Mouse (Mus musculus) E14TG2a.4 (cell line): ENCODE measurements around the gene Apip.

Experiments
- H3K27me3 ChIP-seq: 2 replicates; pipeline ENCODE4 v1.6.1; 2014; ENCODE audit warnings: low read length, control low read depth; ENCODE audit not compliant: insufficient read depth
- H3K36me3 ChIP-seq: 2 replicates; pipeline ENCODE4 v1.6.1; 2014; ENCODE audit warnings: low read length, control low read depth; ENCODE audit not compliant: insufficient read depth
- H3K4me1 ChIP-seq: replicated peaks from 2 replicates; pipeline ENCODE4 v1.6.1; 2014; ENCODE audit warnings: low read depth, low read length, control low read depth
- H3K4me3 ChIP-seq: replicated peaks from 2 replicates; pipeline ENCODE4 v1.5.1; 2014; ENCODE audit warnings: mild to moderate bottlenecking, low read length
- H3K9me3 ChIP-seq: 2 replicates; pipeline ENCODE4 v1.6.1; 2014; ENCODE audit warnings: low read length, control low read depth
- CTCF ChIP-seq: conservative IDR thresholded peaks from 2 replicates; pipeline ENCODE4 v1.5.1; 2014; ENCODE audit warnings: low read length
- NANOG ChIP-seq: IDR thresholded peaks from 2 replicates; pipeline ENCODE4 v1.6.1; 2014; ENCODE audit warnings: borderline replicate concordance, low read length, mixed read lengths
- POU5F1 ChIP-seq: IDR thresholded peaks from 2 replicates; pipeline ENCODE4 v1.6.1; 2014; ENCODE audit warnings: low read length, borderline replicate concordance

Gene Apip

GRCm38 (mm10) chr2:103084451-103084850 is 11.0 kb downstream of the Apip start:
- TF ChIP-seq CTCF (peak; percentile 58), POU5F1 (no peak), NANOG (no peak)
- no peak overlapping the region for H3K4me3 ChIP-seq

GRCm38 (mm10) chr2:103085633-103086032 is 12.2 kb downstream of the Apip start:
- H3K9me3 ChIP-seq: no peaks in the 10 kb centered on the region
- no peaks in the 10 kb centered on the region for H3K4me1 ChIP-seq
- no peaks in the 10 kb centered on the region for H3K27me3 ChIP-seq
- no peak overlapping the region for H3K4me3 ChIP-seq
- TF ChIP-seq CTCF (no peak), NANOG (no peak), POU5F1 (no peak)
- peaks cover 13% of the 10 kb centered on the region for H3K36me3 ChIP-seq

More at GRCm38 (mm10) chr2:103084451-103084850, 11.0 kb downstream of the Apip start:
- Histone ChIP-seq H3K4me1 (no peaks in the 10 kb centered on the region), H3K27me3 (no peaks in the 10 kb centered on the region), H3K9me3 (no peaks in the 10 kb centered on the region), H3K36me3 (peaks cover 10% of the 10 kb centered on the region)

- no peak for TF ChIP-seq POU5F1
- peak; percentile 47 for TF ChIP-seq CTCF
- no peak for TF ChIP-seq NANOG
- Histone ChIP-seq H3K9me3 (no peaks in the 10 kb centered on the region), H3K4me3 (no peak overlapping the region), H3K27me3 (no peaks in the 10 kb centered on the region), H3K4me1 (no peaks in the 10 kb centered on the region), H3K36me3 (peaks cover 13% of the 10 kb centered on the region)
These were observed 13.0 kb downstream of the Apip start for GRCm38 (mm10) chr2:103086432-103086831.

DNA sequence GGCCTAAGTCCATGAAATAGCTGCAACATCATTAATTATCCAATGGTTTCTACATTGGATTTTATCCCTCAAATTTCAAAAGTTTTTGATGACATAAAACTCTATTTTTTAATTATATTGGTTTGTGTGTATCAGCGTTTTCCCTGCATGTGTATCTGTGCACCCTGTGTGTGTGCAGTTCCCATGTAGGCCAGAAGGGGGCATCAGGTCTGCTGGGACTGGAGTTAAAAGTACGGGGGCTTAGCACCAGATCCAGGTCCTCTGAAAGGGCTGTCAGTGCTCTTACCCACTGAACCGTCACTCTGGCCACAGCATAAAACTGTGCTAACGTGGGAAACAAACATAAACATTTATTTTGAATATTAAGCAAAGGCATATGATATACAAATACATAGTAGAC is 14.6 kb downstream of the Apip start:
- TF ChIP-seq CTCF (peak; percentile 80), POU5F1 (no peak)

GRCm38 (mm10) chr2:103089521-103089920 is 16.0 kb downstream of the Apip start:
- no peaks in the 10 kb centered on the region for H3K4me1 ChIP-seq
- no peaks in the 10 kb centered on the region for H3K9me3 ChIP-seq
- H3K4me3 ChIP-seq: no peak overlapping the region
- peaks cover 18% of the 10 kb centered on the region for H3K36me3 ChIP-seq
- H3K27me3 ChIP-seq: no peaks in the 10 kb centered on the region
- no peak for TF ChIP-seq POU5F1
- TF ChIP-seq CTCF: no peak
- TF ChIP-seq NANOG: no peak

More for the DNA sequence above, 14.6 kb downstream of the Apip start:
- H3K4me1 ChIP-seq: no peaks in the 10 kb centered on the region
- H3K36me3 ChIP-seq: peaks cover 13% of the 10 kb centered on the region
- no peaks in the 10 kb centered on the region for H3K9me3 ChIP-seq
- no peaks in the 10 kb centered on the region for H3K27me3 ChIP-seq
- H3K4me3 ChIP-seq: no peak overlapping the region

- Histone ChIP-seq H3K36me3 (no peaks in the 10 kb centered on the region), H3K9me3 (no peaks in the 10 kb centered on the region; the same call in 1 of the 2 replicates), H3K27me3 (no peaks in the 10 kb centered on the region), H3K4me1 (no peaks in the 10 kb centered on the region), H3K4me3 (no peak overlapping the region)
- TF ChIP-seq NANOG (no peak), POU5F1 (no peak), CTCF (no peak)
These were observed 29.1 kb downstream of the Apip start for GRCm38 (mm10) chr2:103102595-103102994.

DNA sequence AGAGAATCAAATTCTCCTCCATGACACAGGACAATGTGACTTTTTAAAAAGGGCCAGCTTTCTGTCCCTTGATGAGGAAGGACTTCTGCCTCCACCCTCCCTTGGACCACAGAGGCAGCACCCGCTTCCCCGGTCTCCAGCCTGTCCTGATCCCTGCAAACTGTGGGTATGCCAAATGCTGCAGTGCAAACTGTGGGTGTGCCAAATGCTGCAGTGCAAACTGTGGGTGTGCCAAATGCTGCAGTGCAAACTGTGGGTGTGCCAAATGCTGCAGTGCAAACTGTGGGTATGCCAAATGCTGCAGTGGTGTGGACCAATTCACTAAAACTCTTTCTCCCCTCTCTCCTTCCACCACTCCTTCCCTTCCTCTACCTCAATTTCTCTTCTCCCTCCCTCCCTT is 32.7 kb downstream of the Apip start:
- TF ChIP-seq CTCF: no peak
- TF ChIP-seq POU5F1: no peak
- no peak for TF ChIP-seq NANOG
- H3K27me3 ChIP-seq: no peaks in the 10 kb centered on the region
- H3K4me3 ChIP-seq: no peak overlapping the region
- H3K4me1 ChIP-seq: no peaks in the 10 kb centered on the region
- no peaks in the 10 kb centered on the region for H3K36me3 ChIP-seq
- no peaks in the 10 kb centered on the region; the same call in 1 of the 2 replicates for H3K9me3 ChIP-seq

DNA sequence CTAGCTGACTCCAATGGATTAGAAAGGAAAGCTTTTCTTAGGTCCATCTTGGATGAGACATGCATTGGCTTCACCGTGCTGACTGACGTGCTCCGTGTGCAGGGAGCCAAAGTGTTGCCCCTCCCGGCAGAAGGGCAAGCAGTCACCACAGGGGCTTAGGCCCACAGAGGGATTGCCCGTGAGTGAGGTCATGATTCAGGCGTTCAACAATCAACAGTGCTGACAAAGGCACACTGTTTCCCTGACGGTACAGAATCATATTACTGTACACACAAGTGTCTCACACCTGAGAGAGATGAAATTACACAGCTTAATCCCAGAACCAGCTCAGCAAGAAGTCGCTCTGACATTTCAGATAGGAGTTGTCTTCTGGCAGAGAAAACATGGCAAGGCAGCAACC is 38.2 kb downstream of the Apip start:
- TF ChIP-seq POU5F1 (no peak), NANOG (no peak), CTCF (no peak)
- no peaks in the 10 kb centered on the region for H3K9me3 ChIP-seq

DNA sequence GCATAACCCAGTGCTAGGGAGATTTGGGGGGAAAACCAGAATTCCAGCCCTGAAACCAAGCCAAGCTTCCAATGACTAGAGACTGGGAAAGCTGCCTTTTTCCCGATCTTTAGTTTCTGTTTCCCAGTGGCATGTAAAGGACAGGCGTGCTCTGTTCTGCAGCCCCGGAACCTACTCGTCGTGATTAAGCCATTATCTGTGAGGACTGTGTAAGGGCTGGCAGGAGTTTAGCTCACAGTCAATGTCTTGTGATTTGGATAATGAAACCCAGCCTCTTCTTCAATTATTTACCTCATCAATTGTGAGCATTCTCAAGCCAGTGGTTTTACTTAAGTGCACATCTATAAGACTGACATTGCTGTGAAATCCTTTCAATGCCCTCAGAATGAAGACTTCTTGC is 43.7 kb downstream of the Apip start:
- H3K4me1 ChIP-seq: no peaks in the 10 kb centered on the region
- H3K36me3 ChIP-seq: no peaks in the 10 kb centered on the region
- TF ChIP-seq NANOG (no peak), CTCF (no peak), POU5F1 (no peak)
- H3K4me3 ChIP-seq: no peak overlapping the region
- H3K27me3 ChIP-seq: no peaks in the 10 kb centered on the region
- no peaks in the 10 kb centered on the region for H3K9me3 ChIP-seq

More for the DNA sequence above, 38.2 kb downstream of the Apip start:
- H3K4me3 ChIP-seq: no peak overlapping the region
- H3K36me3 ChIP-seq: no peaks in the 10 kb centered on the region
- H3K4me1 ChIP-seq: no peaks in the 10 kb centered on the region
- no peaks in the 10 kb centered on the region for H3K27me3 ChIP-seq
